Mouse (Mus musculus) bone marrow macrophage, adult 2 months (primary cell): ENCODE results near the gene Utf1. TPM values are rescaled to one million over a fixed set of nuclear protein-coding genes. Genes with fewer than 3 reads are reported as not detected.

Experiments
- H3K27ac ChIP-seq: 2 replicates; pipeline ENCODE4 v1.5.1; 2012; ENCODE audit warnings: low read depth, low read length; ENCODE audit not compliant: insufficient read depth
- H3K4me1 ChIP-seq: 2 replicates; pipeline ENCODE4 v1.6.1; 2012; ENCODE audit warnings: low read length; ENCODE audit not compliant: control insufficient read depth, insufficient read depth
- H3K4me3 ChIP-seq: 2 replicates; pipeline ENCODE4 v1.5.1; 2012; ENCODE audit warnings: mild to moderate bottlenecking, low read length, moderate library complexity; ENCODE audit not compliant: insufficient read depth
- CTCF ChIP-seq: IDR thresholded peaks from 2 replicates; pipeline ENCODE4 v1.5.1; 2012; ENCODE audit warnings: low read depth, mild to moderate bottlenecking, low read length, moderate library complexity
- POLR2A ChIP-seq: IDR thresholded peaks from 2 replicates; pipeline ENCODE4 v1.6.1; 2012; ENCODE audit warnings: mild to moderate bottlenecking, low read depth, low read length, borderline replicate concordance
- polyA plus RNA-seq: library from polyadenylated mRNA; stranded (reverse); fragments of >200 nt; gene quantifications from 2 replicates; pipeline ENCODE4 v1.2.4, GENCODE M21; 2012; ENCODE audit not compliant: missing spikeins, insufficient read depth, insufficient read length

Utf1 gene
- polyA plus RNA-seq: not detected in 2 replicates

- Histone ChIP-seq H3K4me1 (no peaks in the 10 kb centered on the region), H3K27ac (no peak within 1 kb of the TSS), H3K4me3 (peak within 1 kb of the TSS; percentile 35)
- TF ChIP-seq CTCF (no peak), POLR2A (no peak)
Measured at GRCm38 (mm10) chr7:139943674-139944281, at the start of gene Utf1. Utf1 (plus strand) TSS chr7:139943789.

GRCm38 (mm10) chr7:139894655-139895557 lies 48.7 kb upstream of the Utf1 start, which contains the start of gene Kndc1:
Kndc1 (plus strand) TSS chr7:139894696.
- Histone ChIP-seq H3K27ac (no peak within 1 kb of the TSS), H3K4me3 (no peak within 1 kb of the TSS), H3K4me1 (no peaks in the 10 kb centered on the region)
- TF ChIP-seq POLR2A (no peak), CTCF (no peak)

- TF ChIP-seq POLR2A (no peak), CTCF (no peak)
- Histone ChIP-seq H3K27ac (no peak overlapping the region), H3K4me1 (no peaks in the 10 kb centered on the region), H3K4me3 (no peak overlapping the region)
Measured at GRCm38 (mm10) chr7:139896271-139896670, 47.3 kb upstream of the Utf1 start.

GRCm38 (mm10) chr7:139896796-139897195 lies 46.8 kb upstream of the Utf1 start:
- H3K4me3 ChIP-seq: no peak overlapping the region
- TF ChIP-seq POLR2A (no peak), CTCF (no peak)
- no peak overlapping the region for H3K27ac ChIP-seq
- H3K4me1 ChIP-seq: no peaks in the 10 kb centered on the region

GRCm38 (mm10) chr7:139898606-139899005 lies 45.0 kb upstream of the Utf1 start:
- no peak overlapping the region for H3K27ac ChIP-seq
- H3K4me3 ChIP-seq: no peak overlapping the region
- H3K4me1 ChIP-seq: no peaks in the 10 kb centered on the region
- TF ChIP-seq CTCF: no peak

- no peak for TF ChIP-seq CTCF
- TF ChIP-seq POLR2A: no peak
- H3K4me1 ChIP-seq: no peaks in the 10 kb centered on the region
Measured at GRCm38 (mm10) chr7:139899505-139899904, 44.1 kb upstream of the Utf1 start.

GRCm38 (mm10) chr7:139900456-139900855 lies 43.1 kb upstream of the Utf1 start:
- Histone ChIP-seq H3K4me3 (no peak overlapping the region), H3K4me1 (no peaks in the 10 kb centered on the region)

More at GRCm38 (mm10) chr7:139899505-139899904, 44.1 kb upstream of the Utf1 start:
- no peak overlapping the region for H3K4me3 ChIP-seq
- no peak overlapping the region for H3K27ac ChIP-seq

GRCm38 (mm10) chr7:139900896-139901295 lies 42.7 kb upstream of the Utf1 start:
- TF ChIP-seq CTCF (no peak), POLR2A (no peak)
- H3K27ac ChIP-seq: no peak overlapping the region
- no peak overlapping the region for H3K4me3 ChIP-seq
- no peaks in the 10 kb centered on the region for H3K4me1 ChIP-seq

More at GRCm38 (mm10) chr7:139900456-139900855, 43.1 kb upstream of the Utf1 start:
- H3K27ac ChIP-seq: no peak overlapping the region
- TF ChIP-seq CTCF: no peak
- TF ChIP-seq POLR2A: no peak

- Histone ChIP-seq H3K27ac (no peak overlapping the region), H3K4me3 (no peak overlapping the region)
Measured at GRCm38 (mm10) chr7:139901981-139902380, 41.6 kb upstream of the Utf1 start.

GRCm38 (mm10) chr7:139905261-139905660 lies 38.3 kb upstream of the Utf1 start:
- no peaks in the 10 kb centered on the region for H3K4me1 ChIP-seq
- H3K4me3 ChIP-seq: no peak overlapping the region
- TF ChIP-seq CTCF (no peak), POLR2A (no peak)
- H3K27ac ChIP-seq: no peak overlapping the region

More at GRCm38 (mm10) chr7:139901981-139902380, 41.6 kb upstream of the Utf1 start:
- TF ChIP-seq CTCF (no peak), POLR2A (no peak)
- H3K4me1 ChIP-seq: no peaks in the 10 kb centered on the region
